Mouse (Mus musculus): Measurements from ENCODE around the gene Ppm1l.

- TF ChIP-seq CTCF (IDR thresholded peaks at IDR 0.05; ENCODE audit: borderline replicate concordance, extremely low read depth, insufficient read depth, insufficient read length) (no peak), POLR2A (IDR thresholded peaks at IDR 0.05; ENCODE audit: borderline replicate concordance, extremely low read depth, insufficient read depth, insufficient read length, poor library complexity, severe bottlenecking) (no peak)
Measured at GRCm38 (mm10) chr3:69502527-69502926, 185.9 kb downstream of the Ppm1l start.

Data from brain, embryonic 14.5 days (tissue).